Mouse (Mus musculus) heart, postnatal 0 days (tissue): ENCODE data around the gene Adra1b.

Experiments
- CTCF ChIP-seq: IDR thresholded peaks from 2 replicates; pipeline ENCODE4 v1.5.1; 2016; ENCODE audit warnings: antibody characterized with exemption, control low read depth, low read depth
- EP300 ChIP-seq: IDR thresholded peaks from 2 replicates; pipeline ENCODE4 v1.6.1; 2016; ENCODE audit warnings: antibody characterized with exemption, low read depth

DNA sequence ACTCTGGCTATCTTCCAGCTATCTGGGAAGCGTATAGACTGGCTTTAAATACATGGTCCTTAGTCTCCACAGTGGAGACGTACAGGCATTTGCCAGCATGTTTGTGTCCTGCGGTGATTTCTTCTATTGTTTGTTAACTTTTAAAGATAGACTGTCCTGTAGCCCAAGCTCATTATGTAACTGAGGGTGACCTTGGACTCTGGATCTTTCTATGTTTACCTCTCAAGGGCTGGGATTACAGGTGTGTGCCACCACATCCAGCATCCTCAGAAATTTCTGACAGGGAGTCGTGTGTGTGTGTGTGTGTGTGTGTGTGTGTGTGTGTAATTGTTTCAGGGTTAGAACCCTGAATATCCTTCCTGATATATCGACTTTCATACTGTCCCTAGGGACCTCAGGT, 117.9 kb downstream of the Adra1b start:
- TF ChIP-seq EP300 (no peak), CTCF (no peak)
